Mouse (Mus musculus) CH12.LX (cell line): Measurements from ENCODE around the gene Qk. TPM values are rescaled to one million over a fixed set of nuclear protein-coding genes. Genes with fewer than 3 reads are reported as not detected.

Experiments used
- DNase-seq: peaks from one replicate; pipeline ENCODE4 v3.0.0-alpha.2; 2013; ENCODE audit errors: extremely low read depth
- H3K27ac ChIP-seq: 2 replicates; pipeline ENCODE4 v1.5.1; 2012; ENCODE audit warnings: low read depth, mild to moderate bottlenecking, control low read depth, moderate library complexity; ENCODE audit not compliant: insufficient read depth
- H3K27me3 ChIP-seq: replicated peaks from 2 replicates; pipeline ENCODE3; 2012; ENCODE audit warnings: inconsistent platforms
- H3K36me3 ChIP-seq, 2 experiments: replicated peaks in 1 of 2; 2 replicates each; pipeline versions ENCODE3 to v1.6.1; 2012; ENCODE audit warnings: inconsistent platforms in 1 of 2, low read length in 1 of 2, mild to moderate bottlenecking in 1 of 2, mixed read lengths in 1 of 2, moderate library complexity in 1 of 2; ENCODE audit not compliant: control insufficient read depth in 1 of 2, insufficient read depth in 1 of 2
- H3K4me1 ChIP-seq, 2 experiments: 2 replicates each; pipeline ENCODE4 v1.6.1; 2012; ENCODE audit warnings: inconsistent platforms in 1 of 2, moderate library complexity in 1 of 2; ENCODE audit not compliant: insufficient read depth in 2 of 2, control insufficient read depth in 1 of 2
- H3K4me2 ChIP-seq: 2 replicates; pipeline ENCODE4 v1.6.1; 2012; ENCODE audit warnings: low read depth, mild to moderate bottlenecking, control low read depth; ENCODE audit not compliant: poor library complexity, insufficient read depth, severe bottlenecking
- H3K4me3 ChIP-seq, 3 experiments: fragments of 150-350 bp in 1 of 3; sonication (generic) in 1 of 3; replicated peaks in 1 of 3; 2 replicates each; pipeline versions ENCODE3 to v1.5.1; 2011 to 2012; ENCODE audit warnings: low read depth in 2 of 3, low read length in 2 of 3, mild to moderate bottlenecking in 2 of 3, moderate library complexity in 2 of 3, control low read depth in 1 of 3, improper control_type of control experiment in 1 of 3, inconsistent platforms in 1 of 3, mixed read lengths in 1 of 3; ENCODE audit not compliant: poor library complexity in 1 of 3
- H3K79me2 ChIP-seq: replicated peaks from 2 replicates; pipeline ENCODE4 v1.6.1; 2012; ENCODE audit warnings: mild to moderate bottlenecking, moderate library complexity; ENCODE audit not compliant: control insufficient read depth, poor library complexity, insufficient read depth, severe bottlenecking; ENCODE audit errors: extremely low read depth
- H3K9ac ChIP-seq: 2 replicates; pipeline ENCODE4 v1.6.1; 2012; ENCODE audit warnings: low read depth, mild to moderate bottlenecking, control low read depth, moderate library complexity; ENCODE audit not compliant: insufficient read depth
- H3K9me3 ChIP-seq: replicated peaks from 2 replicates; pipeline ENCODE3; 2012; ENCODE audit warnings: low read length, inconsistent platforms, mixed read lengths
- E2F4 ChIP-seq: IDR thresholded peaks from 2 replicates; pipeline ENCODE4 v1.6.1; 2011; ENCODE audit warnings: low read depth, low read length, improper control_type of control experiment; ENCODE audit not compliant: insufficient replicate concordance
- ETS1 ChIP-seq: conservative IDR thresholded peaks from 2 replicates; pipeline ENCODE4 v1.6.1; 2012; ENCODE audit warnings: low read depth, mild to moderate bottlenecking, inconsistent platforms, low read length, improper control_type of control experiment, moderate library complexity
- HCFC1 ChIP-seq: IDR thresholded peaks from 2 replicates; pipeline ENCODE4 v1.6.1; 2012; ENCODE audit warnings: low read depth, mild to moderate bottlenecking, inconsistent platforms, low read length, improper control_type of control experiment
- JUND ChIP-seq: conservative IDR thresholded peaks from 2 replicates; pipeline ENCODE4 v1.6.1; 2011; ENCODE audit warnings: low read depth, low read length, improper control_type of control experiment
- MXI1 ChIP-seq: IDR thresholded peaks from 2 replicates; pipeline ENCODE4 v1.6.1; 2011; ENCODE audit warnings: mild to moderate bottlenecking, low read depth, low read length, improper control_type of control experiment
- MYC ChIP-seq: IDR thresholded peaks from 2 replicates; pipeline ENCODE4 v1.6.1; 2011; ENCODE audit warnings: low read depth, mild to moderate bottlenecking, improper control_type of control experiment, low read length
- NELFE ChIP-seq: IDR thresholded peaks from 2 replicates; pipeline ENCODE4 v1.6.1; 2011; ENCODE audit warnings: low read depth, low read length, improper control_type of control experiment
- NRF1 ChIP-seq: IDR thresholded peaks from 2 replicates; pipeline ENCODE4 v1.6.1; 2014; ENCODE audit warnings: low read depth, mild to moderate bottlenecking, inconsistent platforms, low read length, improper control_type of control experiment, moderate library complexity
- RAD21 ChIP-seq: IDR thresholded peaks from 2 replicates; pipeline ENCODE4 v1.6.1; 2011; ENCODE audit warnings: low read depth, mild to moderate bottlenecking, low read length, improper control_type of control experiment, moderate library complexity
- RCOR1 ChIP-seq: conservative IDR thresholded peaks from 2 replicates; pipeline ENCODE4 v1.6.1; 2012; ENCODE audit warnings: low read depth, mild to moderate bottlenecking, inconsistent platforms, low read length, improper control_type of control experiment
- SIN3A ChIP-seq: IDR thresholded peaks from 2 replicates; pipeline ENCODE4 v1.6.1; 2012; ENCODE audit warnings: low read length, improper control_type of control experiment, inconsistent platforms
- SMC3 ChIP-seq: IDR thresholded peaks from 2 replicates; pipeline ENCODE4 v1.6.1; 2011; ENCODE audit warnings: low read depth, low read length, improper control_type of control experiment
- UBTF ChIP-seq: IDR thresholded peaks from 2 replicates; pipeline ENCODE4 v1.6.1; 2012; ENCODE audit warnings: low read depth, mild to moderate bottlenecking, inconsistent platforms, low read length, improper control_type of control experiment, moderate library complexity
- USF1 ChIP-seq: IDR thresholded peaks from 2 replicates; pipeline ENCODE4 v1.6.1; 2014; ENCODE audit warnings: low read depth, mild to moderate bottlenecking, inconsistent platforms, low read length, improper control_type of control experiment
- USF2 ChIP-seq: conservative IDR thresholded peaks from 2 replicates; pipeline ENCODE4 v1.6.1; 2011; ENCODE audit warnings: low read depth, low read length, improper control_type of control experiment
- ZKSCAN1 ChIP-seq: IDR thresholded peaks from 2 replicates; pipeline ENCODE4 v1.6.1; 2012; ENCODE audit warnings: low read depth, inconsistent platforms, low read length, improper control_type of control experiment, borderline replicate concordance
- dilution Hi-C: fragments of 300-500 bp; cut with MboI; formaldehyde crosslinking; loops from 2 replicates; pipeline ENCODE4 v1.14.3; 2020; ENCODE audit warnings: low sequenced_read_pairs; ENCODE audit not compliant: extremely low pct_unique_long_range_greater_than_20kb, extremely low pct_ligation_motif_present
- in situ Hi-C: fragments of 300-500 bp; cut with MboI; formaldehyde crosslinking; loops from 3 replicates; pipeline ENCODE4 v1.14.3; 2019; ENCODE audit warnings: low sequenced_read_pairs, low pct_ligation_motif_present, low pct_unique_long_range_greater_than_20kb, mixed read lengths
- polyA plus RNA-seq: library from polyadenylated mRNA; unstranded; fragments of >175 nt; gene quantifications from 2 replicates; pipeline ENCODE4 v1.2.1, GENCODE M21; 2012; ENCODE audit warnings: low read depth; ENCODE audit not compliant: insufficient read length
- total RNA-seq, 2 experiments: library from RNA; depleted of rRNA; stranded (reverse); fragments of 300-350 nt in 1 of 2; fragments of >200 nt in 1 of 2; gene quantifications; 2 replicates each; pipeline ENCODE4 v1.2.3; 2012 to 2014

Gene Qk
- total and polyA plus RNA-seq, 3 experiments: 22.2 to 51.4 (median 29.3) TPM

DNA sequence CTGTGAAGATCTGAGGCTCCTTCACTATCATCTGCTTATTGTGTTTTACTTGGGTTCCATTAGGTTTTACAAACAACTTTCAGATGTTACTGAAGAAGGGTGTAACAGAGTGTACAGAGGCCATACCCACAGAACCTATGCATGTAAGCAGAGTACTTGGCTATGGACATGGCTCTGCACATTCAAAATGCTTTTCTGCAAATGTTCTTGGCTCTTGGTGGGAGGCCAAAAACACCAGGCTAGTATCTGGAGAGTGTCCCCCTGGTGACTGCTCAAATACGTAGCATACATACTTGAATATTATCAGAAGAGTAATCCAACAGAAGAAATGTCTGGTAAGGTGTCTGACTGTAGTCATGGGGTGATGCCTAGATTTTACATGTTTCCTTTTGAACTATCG is 121.0 kb downstream of the Qk start:
- H3K27ac ChIP-seq: no peak overlapping the region
- no peak overlapping the region for H3K4me3 ChIP-seq
- H3K27me3 ChIP-seq: no peaks in the 10 kb centered on the region
- no peak for DNase-seq
- dilution Hi-C loops (no loop called here), in situ Hi-C loops (no loop called here)
- H3K79me2 ChIP-seq: no peaks in the 10 kb centered on the region
- H3K9ac ChIP-seq: no peak overlapping the region
- no peak overlapping the region for H3K4me2 ChIP-seq
- peaks cover 0 to 13% of the 10 kb centered on the region in 2 experiments for H3K36me3 ChIP-seq
- peaks cover 2% of the 10 kb centered on the region for H3K9me3 ChIP-seq
- no peaks in the 10 kb centered on the region for H3K4me1 ChIP-seq
- TF ChIP-seq MXI1 (no peak), NRF1 (no peak), SMC3 (no peak), UBTF (no peak), RCOR1 (no peak), NELFE (no peak), ZKSCAN1 (no peak), JUND (no peak)

DNA sequence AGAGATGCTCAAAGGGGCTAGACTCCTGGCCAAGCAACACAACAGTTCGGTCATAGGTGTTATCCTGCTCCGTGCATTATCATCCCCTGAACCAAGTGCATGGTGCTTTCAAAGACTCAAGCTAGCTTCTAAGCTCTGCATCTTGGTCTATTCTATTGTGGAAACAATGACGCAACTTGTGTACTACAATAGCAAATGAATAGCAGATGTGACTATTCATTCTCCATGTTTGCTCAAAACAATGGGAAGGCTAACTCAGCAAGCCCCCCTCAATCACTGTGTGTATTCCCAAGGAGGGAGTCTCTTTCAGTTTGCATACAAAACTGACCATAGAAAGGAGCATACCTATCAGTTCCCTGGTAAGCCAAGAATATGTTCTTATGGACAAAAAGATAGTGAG is 121.4 kb downstream of the Qk start:
- H3K9ac ChIP-seq: no peak overlapping the region
- H3K27me3 ChIP-seq: no peaks in the 10 kb centered on the region
- no peaks in the 10 kb centered on the region for H3K4me1 ChIP-seq
- peaks cover 2% of the 10 kb centered on the region for H3K9me3 ChIP-seq
- H3K4me3 ChIP-seq: no peak overlapping the region
- no peak overlapping the region for H3K4me2 ChIP-seq
- dilution Hi-C loops (no loop called here), in situ Hi-C loops (no loop called here)
- TF ChIP-seq RAD21 (no peak), E2F4 (no peak), MYC (no peak), HCFC1 (no peak), ETS1 (no peak), RCOR1 (no peak), SIN3A (no peak), USF1 (no peak), USF2 (no peak)
- DNase-seq: no peak
- H3K27ac ChIP-seq: no peak overlapping the region
- no peaks in the 10 kb centered on the region for H3K79me2 ChIP-seq
- peaks cover 0 to 11% of the 10 kb centered on the region in 2 experiments for H3K36me3 ChIP-seq
